Mouse (Mus musculus): ENCODE measurements around the gene Pogz.
"Not testable (repeated sequence)": the region's sequence is repeated elsewhere in the genome, so short reads cannot be mapped to it uniquely, and the experiment has no call there.

The Pogz gene

GRCm38 (mm10) chr3:94915903-94916741 is 78.8 kb downstream of the Pogz start:
- DNase-seq (ENCODE audit: low read depth) = no peak

GRCm38 (mm10) chr3:94917816-94918361 is 80.5 kb downstream of the Pogz start:
- DNase-seq (ENCODE audit: low read depth) = no peak

- DNase-seq (ENCODE audit: low read depth) = no peak
These were observed 81.5 kb downstream of the Pogz start for GRCm38 (mm10) chr3:94918845-94919244.

- DNase-seq (ENCODE audit: low read depth) = no peak
These were observed 83.7 kb downstream of the Pogz start for GRCm38 (mm10) chr3:94921104-94921503.

GRCm38 (mm10) chr3:94922333-94922732 is 85.0 kb downstream of the Pogz start:
- DNase-seq (ENCODE audit: low read depth) = no peak

- no peak for DNase-seq (ENCODE audit: low read depth)
These were observed 87.3 kb downstream of the Pogz start for GRCm38 (mm10) chr3:94924688-94925087.

GRCm38 (mm10) chr3:94926301-94926736 is 89.0 kb downstream of the Pogz start:
- DNase-seq (ENCODE audit: low read depth) = not testable (repeated sequence)

- DNase-seq (ENCODE audit: low read depth) = not testable (repeated sequence)
These were observed 91.6 kb downstream of the Pogz start for GRCm38 (mm10) chr3:94928979-94929378.

- peak; percentile 66 for DNase-seq (ENCODE audit: low read depth)
These were observed 93.3 kb downstream of the Pogz start for GRCm38 (mm10) chr3:94930386-94931266.

- not testable (repeated sequence) for DNase-seq (ENCODE audit: low read depth)
These were observed 94.2 kb downstream of the Pogz start for GRCm38 (mm10) chr3:94931427-94932082.
